Mouse (Mus musculus) intestine, embryonic 16.5 days (tissue): ENCODE measurements around the gene Btrc. TPM values are rescaled to one million over a fixed set of nuclear protein-coding genes. Genes with fewer than 3 reads are reported as not detected.
A peak's percentile ranks its signal among the peaks of the same experiment; 100 is the strongest.
"Not testable (repeated sequence)": the region's sequence is repeated elsewhere in the genome, so short reads cannot be mapped to it uniquely, and the experiment has no call there.

Experiments
- ATAC-seq: fragments of 200-750 bp; cut with Nextera tagmentation; 2 replicates; pipeline ENCODE4 v1.8.0; 2017; ENCODE audit warnings: moderate TSS enrichment, moderate library complexity
- H3K27ac ChIP-seq: fragments of 300-500 bp; sonication (generic); 2 replicates; pipeline ENCODE4 v1.5.1; 2014; ENCODE audit warnings: mild to moderate bottlenecking, low read length
- H3K27me3 ChIP-seq: fragments of 300-500 bp; sonication (generic); replicated peaks from 2 replicates; pipeline ENCODE4 v1.6.1; 2014; ENCODE audit warnings: low read length, control low read depth, mixed read lengths; ENCODE audit not compliant: control insufficient read depth, insufficient read depth
- H3K36me3 ChIP-seq: fragments of 300-500 bp; sonication (generic); 2 replicates; pipeline ENCODE4 v1.6.1; 2014; ENCODE audit warnings: low read length, control low read depth; ENCODE audit not compliant: control insufficient read depth, insufficient read depth
- H3K4me1 ChIP-seq: fragments of 300-500 bp; sonication (generic); 2 replicates; pipeline ENCODE4 v1.6.1; 2014; ENCODE audit warnings: low read length, control low read depth, mixed read lengths; ENCODE audit not compliant: control insufficient read depth, insufficient read depth
- H3K4me2 ChIP-seq: fragments of 300-500 bp; sonication (generic); 2 replicates; pipeline ENCODE4 v1.6.1; 2014; ENCODE audit warnings: low read depth, low read length, control low read depth
- H3K4me3 ChIP-seq: fragments of 300-500 bp; sonication (generic); 2 replicates; pipeline ENCODE4 v1.5.1; 2014; ENCODE audit warnings: mild to moderate bottlenecking, low read length
- H3K9ac ChIP-seq: fragments of 300-500 bp; sonication (generic); 2 replicates; pipeline ENCODE4 v1.6.1; 2014; ENCODE audit warnings: low read depth, low read length
- H3K9me3 ChIP-seq: fragments of 300-500 bp; sonication (generic); 2 replicates; pipeline ENCODE4 v1.6.1; 2016; ENCODE audit warnings: low read length, control low read depth; ENCODE audit not compliant: control insufficient read depth
- WGBS: fragments of 180-500 bp; shearing (Covaris S2); extraction: QIAGEN DNeasy Blood & Tissue Kit; methylation state at CpG from one replicate; pipeline ENCODE4 v1.1.7; 2014; 5-methylcytosine and 5-hydroxymethylcytosine counted together
- polyA plus RNA-seq: library from polyadenylated mRNA; unstranded; fragments of >200 nt; fragmentation: Nextera tagmentation; extraction: Ambion mirVana; gene quantifications from 2 replicates; pipeline ENCODE4 v1.2.1, GENCODE M21; 2015

Gene Btrc
- polyA plus RNA-seq, 1 experiment from 2014 or later = 30.4 TPM

DNA sequence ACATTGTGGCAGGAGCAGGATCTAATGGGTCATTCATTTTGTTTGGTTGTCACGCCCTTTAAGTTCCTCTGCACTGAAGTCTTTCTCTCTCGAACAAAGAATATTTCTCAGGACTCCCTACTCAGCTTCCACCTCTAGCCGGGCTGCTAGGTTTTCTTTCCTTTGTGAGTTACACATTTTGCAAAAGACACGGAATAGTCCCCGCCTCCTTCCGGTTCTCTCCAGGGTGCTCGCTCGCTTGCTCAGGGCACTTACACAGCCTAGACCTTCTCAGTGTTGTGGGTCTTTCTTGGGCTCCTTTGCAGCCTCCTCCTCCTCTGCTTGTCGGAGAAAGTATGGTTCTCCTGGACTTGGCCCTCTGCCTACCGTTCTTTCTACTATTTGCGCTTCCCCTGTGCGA lies 13.1 kb upstream of the Btrc start:
- Histone ChIP-seq H3K4me2 (no peak overlapping the region), H3K9ac (no peak overlapping the region), H3K27ac (no peak overlapping the region), H3K4me1 (no peaks in the 10 kb centered on the region), H3K36me3 (no peaks in the 10 kb centered on the region), H3K27me3 (no peaks in the 10 kb centered on the region), H3K4me3 (no peak overlapping the region), H3K9me3 (no peaks in the 10 kb centered on the region)
- ATAC-seq = no peak
- 64% methylated on average over 12 of the region's 12 CpGs for WGBS

DNA sequence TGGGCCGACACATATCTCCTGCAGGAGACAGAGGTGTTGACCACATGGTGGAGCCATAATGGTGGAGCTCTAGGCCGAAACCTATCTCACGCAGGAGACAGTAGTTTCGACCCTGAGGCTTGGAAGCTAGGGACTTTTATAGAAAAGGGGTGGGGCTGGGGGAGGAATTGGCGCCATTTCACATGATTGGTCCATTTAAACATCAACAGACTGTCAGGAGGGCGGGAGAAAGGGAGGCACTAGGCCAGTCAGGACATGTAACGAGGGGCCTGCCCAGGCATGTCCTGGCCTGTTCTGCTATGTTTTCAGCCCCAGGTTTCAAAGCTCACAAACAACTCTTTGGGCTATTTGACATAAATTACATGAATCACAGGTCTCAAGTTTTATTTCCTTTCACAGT lies 10.8 kb upstream of the Btrc start:
- H3K27me3 ChIP-seq, H3K36me3 ChIP-seq, H3K4me2 ChIP-seq, H3K9ac ChIP-seq, ATAC-seq, H3K4me3 ChIP-seq, H3K9me3 ChIP-seq, H3K4me1 ChIP-seq, H3K27ac ChIP-seq: not testable (repeated sequence)
- WGBS = 91% methylated on average over 7 of the region's 7 CpGs

DNA sequence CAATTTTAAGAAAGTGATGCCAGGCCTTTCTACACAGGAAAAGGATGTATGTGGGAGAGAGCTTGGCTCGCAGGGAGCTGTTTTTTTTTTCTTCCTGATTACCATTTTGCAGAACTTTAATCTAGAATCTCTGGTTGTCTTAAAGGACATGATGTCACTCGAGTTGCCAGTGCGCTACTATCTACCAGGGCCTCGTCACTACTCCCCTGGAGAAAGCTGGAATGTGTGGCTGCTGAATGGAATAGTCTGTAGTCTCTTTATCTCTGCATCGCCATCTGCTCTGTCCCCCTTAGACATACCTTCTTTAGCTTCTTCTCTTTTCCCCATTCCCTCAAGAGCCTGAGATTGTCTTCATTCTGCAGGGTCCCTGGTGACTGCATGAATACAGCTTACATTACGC lies 7.9 kb upstream of the Btrc start:
- WGBS = 81% methylated on average over 6 of the region's 6 CpGs
- no peak overlapping the region for H3K27ac ChIP-seq
- no peaks in the 10 kb centered on the region for H3K36me3 ChIP-seq
- no peaks in the 10 kb centered on the region for H3K4me1 ChIP-seq
- no peaks in the 10 kb centered on the region for H3K27me3 ChIP-seq
- H3K9me3 ChIP-seq = no peaks in the 10 kb centered on the region
- H3K4me3 ChIP-seq = no peak overlapping the region
- no peak overlapping the region for H3K9ac ChIP-seq
- ATAC-seq = no peak
- no peak overlapping the region for H3K4me2 ChIP-seq

- 64% methylated on average over 6 of the region's 6 CpGs for WGBS
- not testable (repeated sequence) for ATAC-seq, H3K27ac ChIP-seq, H3K4me1 ChIP-seq, H3K36me3 ChIP-seq, H3K27me3 ChIP-seq, H3K4me2 ChIP-seq, H3K4me3 ChIP-seq, H3K9me3 ChIP-seq, H3K9ac ChIP-seq
Measured at GRCm38 (mm10) chr19:45356868-45357267, 6.7 kb upstream of the Btrc start.

DNA sequence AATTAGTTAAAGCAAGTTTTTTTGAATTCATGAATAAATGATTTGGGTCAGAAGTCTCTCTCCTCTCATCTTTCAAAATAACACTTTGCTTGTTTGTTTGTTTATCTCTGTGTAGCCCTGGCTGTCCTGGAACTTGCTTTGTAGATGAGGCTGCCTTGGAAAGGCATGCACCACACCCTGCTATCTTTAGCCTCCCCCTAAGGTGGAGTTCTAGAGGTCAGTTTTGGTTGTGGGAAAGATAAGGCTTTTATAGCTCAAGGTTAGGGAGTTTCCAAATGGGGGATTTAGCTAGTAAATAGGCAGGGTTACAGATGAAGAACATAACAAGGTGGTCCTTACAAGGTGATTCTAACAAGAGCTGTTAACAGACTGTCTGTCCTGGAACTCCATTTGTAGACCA lies 3.0 kb upstream of the Btrc start:
- no peak for ATAC-seq
- Histone ChIP-seq H3K4me3 (no peak overlapping the region), H3K9me3 (no peaks in the 10 kb centered on the region), H3K27ac (no peak overlapping the region), H3K27me3 (no peaks in the 10 kb centered on the region), H3K9ac (no peak overlapping the region), H3K36me3 (no peaks in the 10 kb centered on the region), H3K4me1 (peaks cover 3% of the 10 kb centered on the region), H3K4me2 (no peak overlapping the region)

GRCm38 (mm10) chr19:45363933-45364391 lies 428 bp downstream of the Btrc start:
- Histone ChIP-seq H3K27me3 (no peaks in the 10 kb centered on the region), H3K9me3 (no peaks in the 10 kb centered on the region), H3K4me3 (peak overlapping the region; percentile 94), H3K27ac (peak overlapping the region; percentile 81), H3K36me3 (no peaks in the 10 kb centered on the region), H3K4me1 (peaks cover 6% of the 10 kb centered on the region), H3K4me2 (peak overlapping the region; percentile 75), H3K9ac (peak overlapping the region; percentile 92)
- WGBS = under 1% methylated on average over 20 of the region's 20 CpGs
- ATAC-seq = peak; percentile 37

DNA sequence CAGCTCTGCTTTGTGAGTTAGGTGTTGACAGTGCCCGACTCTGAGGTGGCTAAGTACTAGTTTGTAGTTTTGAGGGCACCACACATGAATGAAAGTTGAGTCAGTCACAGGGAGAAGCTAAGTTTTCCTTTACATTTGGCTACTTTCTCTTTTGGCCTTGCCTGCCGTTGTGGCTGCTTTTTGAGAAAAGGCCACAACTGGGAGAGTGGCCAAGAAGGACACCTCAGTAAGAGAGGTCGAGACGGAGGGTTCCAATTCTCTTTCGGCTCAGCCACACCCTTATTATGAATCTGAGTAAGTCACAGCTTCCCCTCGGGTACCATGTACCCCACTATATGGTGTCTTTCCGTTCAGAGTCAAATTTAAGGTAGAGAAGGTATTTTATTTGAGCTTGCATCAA lies 3.1 kb downstream of the Btrc start:
- Histone ChIP-seq H3K36me3 (no peaks in the 10 kb centered on the region), H3K9ac (no peak overlapping the region), H3K27me3 (no peaks in the 10 kb centered on the region), H3K4me2 (no peak overlapping the region), H3K4me1 (peaks cover 6% of the 10 kb centered on the region), H3K27ac (no peak overlapping the region), H3K9me3 (no peaks in the 10 kb centered on the region), H3K4me3 (no peak overlapping the region)
- ATAC-seq = no peak
- 84% methylated on average over 7 of the region's 7 CpGs for WGBS

- H3K4me3 ChIP-seq, H3K9ac ChIP-seq, ATAC-seq, H3K4me1 ChIP-seq, H3K9me3 ChIP-seq, H3K4me2 ChIP-seq, H3K36me3 ChIP-seq, H3K27ac ChIP-seq, H3K27me3 ChIP-seq: not testable (repeated sequence)
- 95% methylated on average over 10 of the region's 10 CpGs for WGBS
Measured at GRCm38 (mm10) chr19:45384815-45385214, 21.3 kb downstream of the Btrc start.

DNA sequence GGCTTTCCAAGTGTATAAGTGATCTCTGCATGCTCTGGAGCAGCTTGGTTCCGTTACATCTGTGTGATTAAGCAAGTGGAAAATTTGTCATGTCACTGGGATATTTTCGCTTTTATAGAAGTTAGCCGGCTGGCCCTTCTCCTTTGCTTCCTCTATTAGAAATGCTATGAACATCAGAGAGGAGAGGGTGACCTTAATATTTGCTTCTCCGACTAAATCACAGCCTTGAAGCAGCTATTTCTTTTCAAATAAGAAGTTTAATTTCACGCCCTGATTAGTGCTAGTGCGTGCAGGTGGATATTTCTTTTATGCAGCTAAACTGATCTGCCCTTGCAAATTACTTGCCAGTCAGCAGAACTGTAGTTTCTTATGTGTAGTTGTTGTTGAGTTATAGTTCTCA lies 25.0 kb downstream of the Btrc start:
- Histone ChIP-seq H3K4me3 (no peak overlapping the region), H3K4me1 (no peaks in the 10 kb centered on the region), H3K27me3 (no peaks in the 10 kb centered on the region), H3K9me3 (no peaks in the 10 kb centered on the region), H3K27ac (no peak overlapping the region), H3K9ac (no peak overlapping the region), H3K36me3 (0 out of 2 replicates have a peak, but pooled peaks cover 6% of the 10 kb centered on the region), H3K4me2 (no peak overlapping the region)
- no peak for ATAC-seq
- 76% methylated on average over 6 of the region's 6 CpGs for WGBS

DNA sequence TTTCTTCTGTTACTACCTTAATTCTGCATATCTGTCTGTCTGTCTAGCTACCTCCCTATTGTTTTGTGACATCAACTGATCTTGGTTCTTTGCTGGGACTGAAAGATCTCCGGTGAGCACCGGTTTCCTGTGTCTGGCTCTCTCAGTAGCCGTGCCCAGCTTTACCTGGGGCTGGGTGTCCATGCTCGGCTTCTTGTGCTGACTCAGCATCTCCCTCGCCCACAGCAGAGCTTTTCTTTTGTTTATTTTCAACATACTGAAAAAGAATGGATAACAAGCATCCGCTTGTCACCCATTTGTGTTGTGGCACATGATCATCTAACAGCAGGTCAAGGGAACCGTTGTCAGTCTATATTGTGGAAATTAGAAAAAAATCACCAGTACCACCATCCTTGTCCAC lies 30.5 kb downstream of the Btrc start:
- 80% methylated on average over 7 of the region's 7 CpGs for WGBS
- ATAC-seq = no peak

More for the DNA sequence above, 30.5 kb downstream of the Btrc start:
- H3K27me3 ChIP-seq = no peaks in the 10 kb centered on the region
- H3K4me2 ChIP-seq = no peak overlapping the region
- no peak overlapping the region for H3K27ac ChIP-seq
- H3K9me3 ChIP-seq = no peaks in the 10 kb centered on the region
- no peaks in the 10 kb centered on the region for H3K36me3 ChIP-seq
- H3K9ac ChIP-seq = no peak overlapping the region
- H3K4me1 ChIP-seq = no peaks in the 10 kb centered on the region
- no peak overlapping the region for H3K4me3 ChIP-seq
